In genomic region chr7:65354908-65355307, GRCm38 (mm10) we compare ENCODE assay signal across 21 mouse cellular contexts.
DNase-seq lines count a peak whose midpoint lies in the region; ATAC-seq and TF ChIP-seq lines count a peak whose summit lies in the region.
"Had no signal": no experiment of that assay in that cellular context is flagged by ENCODE, and none has a peak within 500 bp of the region (broad histone marks: within the 10 kb centered on the region; RNA-seq: fewer than 3 reads in every experiment).

No protein-coding gene starts in this region.

- intact Hi-C loops in heart, postnatal 10 days (cut with DNase I), result loop anchor here (2.0 kb wide), 1 partner anchor 14 kb away; no protein-coding TSS in a partner anchor

- H3K27ac ChIP-seq in embryonic facial prominence, embryonic 14.5 days (replicated peaks; ENCODE audit: low read depth, low read length), result peak overlapping the region; percentile 3; the same call in 1 of the 2 replicates
- no peak overlapping the region for H3K27ac ChIP-seq in embryonic facial prominence, embryonic 10.5 days (replicated peaks)
- H3K27ac ChIP-seq in heart, embryonic 16.5 days (ENCODE audit: low read length), result peak overlapping the region; percentile 66
- no peak overlapping the region for H3K27ac ChIP-seq in liver, embryonic 11.5 days (ENCODE audit: low read depth, low read length)
- H3K27ac ChIP-seq in liver, postnatal 0 days (ENCODE audit: low read depth), result no peak overlapping the region
- no peak overlapping the region for H3K27ac ChIP-seq in MEL (ENCODE audit: control insufficient read depth, low read depth, low read length)
- H3K27ac ChIP-seq: embryonic facial prominence, embryonic 15.5 days; hindbrain, embryonic 10.5 days; hindbrain, postnatal 0 days; limb, embryonic 12.5 days; liver, embryonic 13.5 days; midbrain, embryonic 12.5 days had no signal

- no peak overlapping the region for H3K4me3 ChIP-seq in embryonic facial prominence, embryonic 14.5 days (ENCODE audit: low read depth, low read length)
- no peak overlapping the region for H3K4me3 ChIP-seq in embryonic facial prominence, embryonic 10.5 days
- no peak overlapping the region for H3K4me3 ChIP-seq in heart, embryonic 16.5 days (ENCODE audit: low read length)
- H3K4me3 ChIP-seq in liver, embryonic 11.5 days (ENCODE audit: low read depth, low read length), result no peak overlapping the region
- no peak overlapping the region for H3K4me3 ChIP-seq in liver, postnatal 0 days (ENCODE audit: low read depth, low read length)
- 0 out of 4 replicates have a peak overlapping the region, but pooled peaks of 1 of the 2 experiments have one; percentile 23 for H3K4me3 ChIP-seq in MEL (ENCODE audit: control insufficient read depth in 1 of 2, insufficient read depth in 1 of 2, low read depth in 2 of 2, low read length in 2 of 2)
- H3K4me3 ChIP-seq: embryonic facial prominence, embryonic 15.5 days; hindbrain, embryonic 10.5 days; limb, embryonic 12.5 days; liver, embryonic 13.5 days; midbrain, embryonic 12.5 days had no signal

- no peak for DNase-seq in embryonic facial prominence, embryonic 14.5 days (ENCODE audit: low spot score)
- DNase-seq in embryonic facial prominence, embryonic 10.5 days (ENCODE audit: low spot score), result no peak
- DNase-seq in heart, postnatal 10 days, result no peak
- no peak for DNase-seq in liver, embryonic 11.5 days (ENCODE audit: low spot score)
- no peak for DNase-seq in liver, postnatal 0 days
- DNase-seq in MEL (ENCODE audit: low read depth, low spot score), result peak; percentile 70
- DNase-seq in ovary, adult 18-20 months (ENCODE audit: low spot score), result no peak
- DNase-seq: adrenal gland, postnatal 25 days; cerebellum, adult 11 months; cerebellum, postnatal 10 days; liver, embryonic 13.5 days; right cerebral cortex, adult 18-20 months; thymus, postnatal 25 days had no signal

- H3K9me3 ChIP-seq in embryonic facial prominence, embryonic 14.5 days (ENCODE audit: control insufficient read depth, low read length), result no peaks in the 10 kb centered on the region
- no peaks in the 10 kb centered on the region for H3K9me3 ChIP-seq in embryonic facial prominence, embryonic 10.5 days
- H3K9me3 ChIP-seq in heart, embryonic 16.5 days (replicated peaks; ENCODE audit: control insufficient read depth, low read length), result no peaks in the 10 kb centered on the region
- no peaks in the 10 kb centered on the region for H3K9me3 ChIP-seq in liver, embryonic 11.5 days (ENCODE audit: control insufficient read depth, low read length)
- H3K9me3 ChIP-seq in liver, postnatal 0 days (ENCODE audit: low read length), result no peaks in the 10 kb centered on the region
- no peaks in the 10 kb centered on the region for H3K9me3 ChIP-seq in MEL (replicated peaks; ENCODE audit: insufficient read depth, low read length)
- H3K9me3 ChIP-seq: embryonic facial prominence, embryonic 15.5 days; hindbrain, embryonic 10.5 days; limb, embryonic 12.5 days; liver, embryonic 13.5 days; midbrain, embryonic 12.5 days had no signal

- TF ChIP-seq POLR2A in MEL (IDR thresholded peaks at IDR 0.05; ENCODE audit: control insufficient read depth in 1 of 2, insufficient read depth in 1 of 2, low read depth in 1 of 2, low read length in 2 of 2, poor library complexity in 1 of 2), result no peak

- H3K79me2 ChIP-seq in MEL (ENCODE audit: control insufficient read depth, insufficient read depth, low read length, poor library complexity), result no peaks in the 10 kb centered on the region

- no peak for TF ChIP-seq CTCF in liver, postnatal 0 days (IDR thresholded peaks at IDR 0.05; ENCODE audit: low read depth)
- no peak for TF ChIP-seq CTCF in MEL (IDR thresholded peaks at IDR 0.05 in 2 of 3, conservative IDR thresholded peaks at IDR 0.05 in 1 of 3; ENCODE audit: control insufficient read depth in 1 of 3, insufficient read depth in 1 of 3, low read depth in 2 of 3, low read length in 3 of 3, poor library complexity in 1 of 3, severe bottlenecking in 1 of 3)

- TF ChIP-seq RAD21 in MEL (IDR thresholded peaks at IDR 0.05; ENCODE audit: low read depth, low read length), result no peak

- no peak overlapping the region for H3K4me2 ChIP-seq in embryonic facial prominence, embryonic 14.5 days (ENCODE audit: low read depth, low read length)
- peak overlapping the region; percentile 16; the same call in 1 of the 2 replicates for H3K4me2 ChIP-seq in heart, embryonic 16.5 days (ENCODE audit: low read depth, low read length)
- peak overlapping the region; percentile 25; the same call in 1 of the 2 replicates for H3K4me2 ChIP-seq in liver, embryonic 11.5 days
- H3K4me2 ChIP-seq in liver, postnatal 0 days (ENCODE audit: low read depth, low read length), result no peak overlapping the region
- H3K4me2 ChIP-seq: embryonic facial prominence, embryonic 15.5 days; limb, embryonic 12.5 days; liver, embryonic 13.5 days; midbrain, embryonic 12.5 days had no signal

- ATAC-seq in embryonic facial prominence, embryonic 14.5 days (ENCODE audit: low read depth), result no peak
- ATAC-seq in heart, embryonic 16.5 days (replicated peaks; ENCODE audit: extremely low read depth, insufficient read depth, low FRiP score), result no peak
- no peak for ATAC-seq in liver, embryonic 11.5 days (replicated peaks; ENCODE audit: low FRiP score)
- no peak for ATAC-seq in liver, postnatal 0 days
- ATAC-seq: forebrain, embryonic 16.5 days; hindbrain, postnatal 0 days; intestine, postnatal 0 days had no signal

- H3K9ac ChIP-seq in embryonic facial prominence, embryonic 14.5 days (ENCODE audit: low read depth, low read length), result no peak overlapping the region
- no peak overlapping the region for H3K9ac ChIP-seq in heart, embryonic 16.5 days (ENCODE audit: low read length)
- H3K9ac ChIP-seq in liver, embryonic 11.5 days (ENCODE audit: low read depth, low read length), result no peak overlapping the region
- H3K9ac ChIP-seq in liver, postnatal 0 days (replicated peaks), result no peak overlapping the region
- H3K9ac ChIP-seq in MEL (ENCODE audit: control insufficient read depth, low read depth, low read length, poor library complexity, severe bottlenecking), result no peak overlapping the region
- H3K9ac ChIP-seq: embryonic facial prominence, embryonic 15.5 days; limb, embryonic 12.5 days; liver, embryonic 13.5 days; midbrain, embryonic 12.5 days had no signal

- WGBS in embryonic facial prominence, embryonic 14.5 days, result 61% methylated on average over 2 of the region's 2 CpGs
- WGBS in embryonic facial prominence, embryonic 10.5 days, result 77% methylated on average over 2 of the region's 2 CpGs
- 45% methylated on average over 2 of the region's 2 CpGs for WGBS in heart, embryonic 16.5 days
- WGBS in liver, embryonic 11.5 days, result 30% methylated on average over 2 of the region's 2 CpGs
- 18% methylated on average over 2 of the region's 2 CpGs for WGBS in liver, postnatal 0 days (ENCODE audit: insufficient replicate concordance)

- no peak for TF ChIP-seq EP300 in liver, postnatal 0 days (IDR thresholded peaks at IDR 0.05; ENCODE audit: low read depth)
- peak; percentile 58 to 65 for TF ChIP-seq EP300 in MEL (IDR thresholded peaks at IDR 0.05; ENCODE audit: low read depth in 1 of 2, low read length in 2 of 2)

- peaks cover 11% of the 10 kb centered on the region for H3K4me1 ChIP-seq in embryonic facial prominence, embryonic 14.5 days (ENCODE audit: control insufficient read depth, insufficient read depth, low read length)
- H3K4me1 ChIP-seq in embryonic facial prominence, embryonic 10.5 days, result peaks cover 3% of the 10 kb centered on the region
- H3K4me1 ChIP-seq in heart, embryonic 16.5 days (ENCODE audit: control insufficient read depth, insufficient read depth, low read length), result peaks cover 38% of the 10 kb centered on the region
- peaks cover 4% of the 10 kb centered on the region; the same call in 1 of the 2 replicates for H3K4me1 ChIP-seq in liver, embryonic 11.5 days (replicated peaks; ENCODE audit: control insufficient read depth, insufficient read depth, low read length)
- peaks cover 7% of the 10 kb centered on the region; the same call in 1 of the 2 replicates for H3K4me1 ChIP-seq in liver, postnatal 0 days (ENCODE audit: insufficient read depth)
- H3K4me1 ChIP-seq in MEL (ENCODE audit: control insufficient read depth in 1 of 2, insufficient read depth in 2 of 2, low read length in 2 of 2), result peaks cover 0 to 2% of the 10 kb centered on the region in 2 experiments; a peak in 1 of 4 replicates

- no peaks in the 10 kb centered on the region for H3K36me3 ChIP-seq in embryonic facial prominence, embryonic 14.5 days (ENCODE audit: control insufficient read depth, insufficient read depth, low read length)
- no peaks in the 10 kb centered on the region; the same call in 1 of the 2 replicates for H3K36me3 ChIP-seq in embryonic facial prominence, embryonic 10.5 days (replicated peaks)
- H3K36me3 ChIP-seq in heart, embryonic 16.5 days (ENCODE audit: control insufficient read depth, insufficient read depth), result 0 out of 2 replicates have a peak, but pooled peaks cover 5% of the 10 kb centered on the region
- no peaks in the 10 kb centered on the region for H3K36me3 ChIP-seq in liver, embryonic 11.5 days (ENCODE audit: control insufficient read depth, insufficient read depth, low read length)
- no peaks in the 10 kb centered on the region for H3K36me3 ChIP-seq in liver, postnatal 0 days (replicated peaks; ENCODE audit: insufficient read depth, low read length)
- H3K36me3 ChIP-seq in MEL (ENCODE audit: control insufficient read depth in 1 of 2, insufficient read depth in 2 of 2, low read length in 2 of 2), result peaks cover 0 to 9% of the 10 kb centered on the region in 2 experiments; a peak in 2 of 4 replicates
- H3K36me3 ChIP-seq: embryonic facial prominence, embryonic 15.5 days; limb, embryonic 12.5 days; liver, embryonic 13.5 days; midbrain, embryonic 12.5 days had no signal

- no peaks in the 10 kb centered on the region for H3K27me3 ChIP-seq in embryonic facial prominence, embryonic 14.5 days (replicated peaks; ENCODE audit: control insufficient read depth, insufficient read depth, low read length)
- no peaks in the 10 kb centered on the region for H3K27me3 ChIP-seq in embryonic facial prominence, embryonic 10.5 days (replicated peaks; ENCODE audit: low read depth, poor library complexity, severe bottlenecking)
- no peaks in the 10 kb centered on the region for H3K27me3 ChIP-seq in heart, embryonic 16.5 days (ENCODE audit: control insufficient read depth, insufficient read depth, low read length)
- no peaks in the 10 kb centered on the region for H3K27me3 ChIP-seq in liver, embryonic 11.5 days (replicated peaks; ENCODE audit: control insufficient read depth, insufficient read depth, low read length)
- H3K27me3 ChIP-seq in liver, postnatal 0 days (ENCODE audit: insufficient read depth, low read length), result no peaks in the 10 kb centered on the region
- no peaks in the 10 kb centered on the region for H3K27me3 ChIP-seq in MEL (ENCODE audit: control insufficient read depth in 1 of 2, insufficient read depth in 2 of 2, low read length in 2 of 2)
- H3K27me3 ChIP-seq: embryonic facial prominence, embryonic 15.5 days; limb, embryonic 12.5 days; liver, embryonic 13.5 days; midbrain, embryonic 12.5 days had no signal

TF ChIP-seq in MEL, 35 proteins besides CTCF, POLR2A, EP300 and RAD21 (continues in another document):
- TF ChIP-seq TAL1 (IDR thresholded peaks at IDR 0.05; ENCODE audit: low read length), result no peak
- TF ChIP-seq ETS1 (IDR thresholded peaks at IDR 0.05; ENCODE audit: low read depth, low read length), result peak; percentile 34; the same call in 1 of the 2 replicates
- TF ChIP-seq BHLHE40 (IDR thresholded peaks at IDR 0.05; ENCODE audit: borderline replicate concordance, low read depth, low read length), result no peak
- no peak for TF ChIP-seq KAT2A (conservative IDR thresholded peaks at IDR 0.05; ENCODE audit: low read depth, low read length)

Comparison
In these comparisons a context has a peak if more than half of its experiments do, and no peak if none do; other contexts are left out.
1. H3K27ac ChIP-seq: peak in embryonic facial prominence, embryonic 14.5 days (single experiment) and heart, embryonic 16.5 days (single experiment); none in embryonic facial prominence, embryonic 10.5 days (single experiment), liver, embryonic 11.5 days (single experiment), liver, postnatal 0 days (single experiment) and MEL (single experiment).
2. H3K4me2 ChIP-seq: peak in heart, embryonic 16.5 days (single experiment) and liver, embryonic 11.5 days (single experiment); none in embryonic facial prominence, embryonic 14.5 days (single experiment) and liver, postnatal 0 days (single experiment).